Mouse (Mus musculus) G1E (cell line): ENCODE data around the gene Nhlrc2.

Experiments
- CTCF ChIP-seq: IDR thresholded peaks from 2 replicates; pipeline ENCODE4 v1.5.1; 2012; ENCODE audit warnings: low read depth, low read length, inconsistent platforms, mixed read lengths
- GATA1 ChIP-seq: IDR thresholded peaks from 2 replicates; pipeline ENCODE4 v1.6.1; 2012; ENCODE audit warnings: borderline replicate concordance, low read length, inconsistent platforms, mixed read lengths
- GATA2 ChIP-seq: IDR thresholded peaks from 2 replicates; pipeline ENCODE4 v1.6.1; 2012; ENCODE audit warnings: low read depth, low read length, inconsistent platforms, borderline replicate concordance
- TAL1 ChIP-seq: conservative IDR thresholded peaks from 2 replicates; pipeline ENCODE4 v1.6.1; 2012; ENCODE audit warnings: low read depth, low read length, inconsistent platforms, mixed read lengths

DNA sequence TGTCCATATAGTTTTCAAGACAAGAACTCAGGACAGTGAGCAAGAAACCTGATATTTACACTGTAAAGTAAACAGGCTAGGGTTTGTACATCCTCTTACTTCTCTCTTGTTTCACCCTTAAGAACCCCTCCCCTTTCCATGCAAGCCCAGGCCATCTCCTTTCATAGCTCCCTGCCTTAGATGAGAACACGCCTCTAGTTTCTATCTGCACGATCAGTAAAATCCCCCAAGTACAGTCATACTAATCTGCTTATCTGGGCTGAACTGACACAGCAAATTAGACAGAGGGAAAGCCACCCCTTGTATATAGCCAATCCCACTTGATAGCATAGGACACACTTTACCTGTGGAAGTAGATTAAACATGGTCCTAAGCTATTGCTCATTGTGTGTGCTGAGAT is 23.2 kb downstream of the Nhlrc2 start:
- TF ChIP-seq TAL1, result no peak
- no peak for TF ChIP-seq CTCF
- no peak for TF ChIP-seq GATA1
- TF ChIP-seq GATA2, result no peak
